Mouse (Mus musculus) embryo, embryonic 10 days (tissue): ENCODE results near the gene Gab1.

ENCODE experiments used
- DNase-seq: peaks from one replicate; pipeline ENCODE4 v3.0.0-alpha.2; 2015; ENCODE audit warnings: low spot score

The Gab1 gene

DNA sequence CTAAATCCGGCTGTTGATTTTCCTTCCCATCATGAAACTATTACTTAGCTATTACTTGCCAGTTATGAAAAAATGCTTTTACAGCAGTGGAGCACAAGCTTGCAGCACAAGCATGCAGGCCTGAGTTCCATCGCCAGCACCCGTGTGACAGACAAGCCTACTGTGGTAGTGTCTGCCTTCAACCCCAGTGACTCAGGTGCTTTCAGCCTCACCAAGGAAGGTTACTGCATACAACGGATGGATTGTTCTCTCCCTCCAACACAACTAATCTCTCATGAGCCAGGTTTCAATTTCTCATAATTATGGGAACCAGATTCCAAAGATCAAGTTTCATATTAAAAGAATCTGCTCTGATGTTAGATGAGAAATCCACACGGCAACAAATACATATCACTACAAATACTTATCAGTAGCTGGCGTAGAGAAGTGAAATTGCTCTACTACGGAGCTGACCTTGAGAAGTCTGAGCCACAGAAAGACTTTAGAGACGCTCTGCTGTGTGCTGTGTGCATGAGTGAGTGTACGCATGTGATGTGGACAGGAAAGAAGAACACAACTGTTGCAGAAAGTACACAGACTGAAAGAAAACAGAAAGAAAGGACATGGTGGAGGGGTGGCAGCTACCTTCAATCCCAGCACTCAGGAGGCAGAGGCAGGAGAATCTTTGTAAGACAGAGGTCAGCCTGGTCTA, 36.4 kb downstream of the Gab1 start:
- DNase-seq, result no peak

DNA sequence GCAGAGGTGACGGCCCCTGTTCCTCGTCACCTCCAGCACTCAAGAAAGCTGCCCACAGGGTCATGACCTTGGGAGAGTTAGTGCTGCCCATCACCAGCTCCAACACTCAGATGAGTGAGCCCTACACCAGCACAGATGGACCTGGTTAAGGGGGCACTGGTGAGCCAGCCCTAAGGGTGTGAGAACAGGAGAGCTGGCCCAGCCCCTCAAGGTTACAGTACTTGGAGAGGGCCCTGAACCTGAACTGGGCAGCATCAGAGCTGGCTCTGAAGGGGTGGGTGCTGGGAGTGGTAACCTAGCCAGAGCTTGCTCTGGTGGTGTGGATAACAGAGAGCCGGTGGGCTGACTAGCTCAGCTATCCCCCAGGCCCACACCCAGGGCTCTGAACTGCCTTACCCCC, 37.8 kb downstream of the Gab1 start:
- no peak for DNase-seq

DNA sequence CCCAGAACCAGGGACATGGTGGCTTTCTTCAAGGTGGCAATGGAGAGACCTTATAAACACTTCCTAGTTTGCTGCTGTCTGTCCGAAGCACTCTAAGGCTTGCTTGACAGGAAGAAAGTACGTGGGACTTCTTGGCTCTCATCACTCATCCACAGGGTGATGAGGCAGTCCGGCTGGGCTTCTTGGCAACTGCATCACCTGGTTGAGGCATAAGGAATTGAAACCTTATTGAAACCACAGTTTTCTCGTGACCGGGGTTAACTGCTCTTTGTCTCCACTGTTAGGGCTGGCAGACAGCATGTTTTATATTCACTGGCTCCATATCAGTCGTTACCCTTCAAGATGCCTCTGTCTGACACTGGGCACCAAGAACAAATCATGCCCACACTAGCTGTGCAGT, 40.2 kb downstream of the Gab1 start:
- no peak for DNase-seq

DNA sequence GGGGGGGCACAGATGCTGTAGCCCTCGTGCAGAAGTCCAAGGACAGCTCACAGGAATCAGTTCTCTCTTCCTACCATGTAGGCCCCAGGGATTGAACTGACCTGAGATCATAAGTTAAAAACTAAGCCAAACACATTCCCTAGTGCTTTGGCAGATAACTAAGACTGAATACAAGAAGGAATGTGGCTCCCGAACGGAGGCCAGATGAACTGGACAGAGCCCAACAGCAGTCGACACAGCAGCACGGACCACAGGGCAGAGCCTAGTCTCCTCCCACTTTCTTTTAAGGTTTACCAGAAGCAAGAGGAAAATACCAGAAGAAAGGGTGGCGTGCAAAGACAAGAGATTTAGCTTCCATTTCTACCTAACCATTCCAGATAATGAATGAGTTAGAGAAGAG, 42.1 kb downstream of the Gab1 start:
- DNase-seq, result no peak

DNA sequence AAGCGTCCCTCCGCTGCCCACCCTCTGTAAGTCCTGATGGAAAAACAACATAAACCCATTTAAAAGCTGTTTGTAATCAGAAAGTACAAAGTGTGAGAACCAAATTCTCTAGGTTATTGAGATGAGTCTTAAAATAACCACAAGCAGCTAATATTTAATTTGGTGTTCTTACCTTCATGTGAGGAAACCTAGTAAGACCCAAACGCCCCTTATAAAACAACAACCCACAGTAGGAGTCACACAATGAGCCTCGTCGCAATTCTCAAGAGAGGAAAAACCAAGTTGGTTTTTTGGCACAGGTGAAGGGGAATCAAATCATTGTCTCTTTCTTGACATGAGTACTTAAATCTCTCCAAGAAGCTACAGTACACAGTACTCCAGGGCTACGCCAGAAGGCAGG, 44.9 kb downstream of the Gab1 start:
- no peak for DNase-seq

DNA sequence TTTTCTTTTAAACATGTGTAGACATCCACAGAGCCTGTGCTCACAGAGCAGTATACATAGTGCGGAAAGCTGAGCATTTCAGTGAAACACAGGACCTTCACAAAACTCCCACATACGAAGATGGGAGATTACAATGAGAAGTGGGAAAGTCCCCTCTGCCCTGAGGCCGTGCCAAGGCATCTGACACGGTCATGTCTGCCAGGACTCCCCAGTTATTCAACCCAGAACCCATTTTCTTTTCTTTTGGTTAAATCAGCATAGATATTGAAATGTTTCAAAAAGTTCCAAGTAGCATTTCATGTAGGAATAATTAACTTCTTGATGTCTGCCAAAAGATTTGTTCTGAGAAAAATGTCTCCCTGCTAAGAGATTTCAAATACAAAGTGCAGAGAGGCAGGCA, 45.9 kb downstream of the Gab1 start:
- no peak for DNase-seq

DNA sequence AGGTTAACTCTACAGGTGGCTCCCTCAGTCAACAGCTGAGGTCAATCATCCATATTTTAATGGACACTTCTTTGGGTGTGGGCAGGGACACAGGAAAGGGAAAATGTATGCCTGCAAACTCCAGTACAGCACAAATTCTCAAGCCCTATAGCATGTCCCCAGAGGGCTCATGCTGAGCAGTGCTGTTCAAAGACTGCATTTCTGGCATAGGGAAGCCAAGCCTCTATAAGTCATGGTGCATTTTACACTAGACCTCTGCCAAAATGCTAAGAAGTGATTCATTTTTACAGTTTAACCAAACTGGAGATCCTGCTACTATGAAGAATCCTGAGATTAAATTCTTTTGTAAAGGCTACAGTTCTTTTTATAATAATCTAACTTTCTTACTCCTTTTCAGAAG, 47.8 kb downstream of the Gab1 start:
- DNase-seq, result no peak

DNA sequence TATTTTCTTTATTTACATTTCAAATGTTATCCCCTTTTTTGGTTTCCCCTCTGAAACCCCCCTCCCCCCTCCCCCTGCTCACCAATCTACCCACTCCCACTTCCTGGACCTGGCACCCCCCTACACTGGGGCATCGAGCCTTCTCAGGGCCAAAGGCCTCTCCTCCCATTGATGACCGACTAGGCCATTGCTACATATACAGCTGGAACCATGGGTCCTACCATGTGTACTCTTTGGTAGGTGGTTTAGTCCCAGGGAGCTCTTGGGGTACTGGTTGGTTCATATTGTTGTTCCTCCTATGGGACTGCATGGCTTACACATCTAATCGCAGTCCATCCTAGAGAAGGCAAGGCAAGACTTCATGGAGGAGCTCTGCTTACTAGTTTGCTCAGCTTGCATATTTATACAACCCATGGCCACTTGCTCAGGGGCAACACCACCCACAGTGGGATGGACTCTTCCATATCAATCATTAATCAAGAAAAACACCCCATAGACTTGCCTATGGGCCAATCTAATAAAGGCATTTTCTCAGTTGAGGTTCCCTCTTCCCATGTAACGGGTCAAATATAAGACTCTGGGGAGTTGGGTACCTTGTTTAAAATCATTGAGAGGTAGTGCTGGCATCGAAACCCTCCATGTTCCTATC, 48.3 kb downstream of the Gab1 start:
- DNase-seq, result no peak

DNA sequence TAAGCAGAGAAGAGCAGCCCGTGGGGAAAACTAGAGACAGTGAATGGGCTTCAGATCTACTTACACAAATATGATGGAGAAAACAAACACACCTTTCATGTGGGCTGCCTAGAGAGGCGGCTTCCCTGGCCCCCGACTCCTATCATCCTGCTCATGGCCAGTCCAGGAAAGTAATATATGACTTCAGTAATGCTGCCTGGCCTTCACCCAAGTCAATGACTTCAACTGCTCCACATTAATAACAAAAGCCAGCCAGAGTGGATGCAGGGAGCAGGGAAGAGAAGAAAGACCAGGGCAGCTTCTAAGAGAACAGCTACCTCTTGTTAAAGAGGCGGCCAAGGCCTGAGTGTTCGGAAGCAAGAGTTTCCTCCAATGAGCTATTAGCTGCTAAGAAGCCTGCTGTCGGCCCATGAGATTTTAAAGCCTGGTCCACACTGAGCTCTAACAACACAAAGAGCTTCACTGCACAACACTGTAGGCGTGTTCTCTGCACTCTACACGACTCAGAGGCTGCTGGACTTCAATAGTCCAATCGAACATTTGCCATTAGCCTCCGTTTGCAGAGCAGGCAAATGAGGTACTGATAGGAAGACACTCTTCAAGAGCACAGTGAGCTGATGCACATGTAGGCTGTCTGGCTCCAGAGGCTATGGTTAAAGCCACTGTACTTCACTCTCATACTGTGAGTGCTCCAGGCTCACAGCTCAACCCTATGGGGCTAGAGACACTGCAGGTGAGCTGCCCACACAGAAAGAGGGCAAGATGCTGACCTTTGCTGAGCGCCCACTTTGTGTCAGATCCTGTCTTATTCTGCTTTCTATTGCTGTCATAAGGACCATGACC, 49.4 kb downstream of the Gab1 start:
- DNase-seq, result no peak

DNA sequence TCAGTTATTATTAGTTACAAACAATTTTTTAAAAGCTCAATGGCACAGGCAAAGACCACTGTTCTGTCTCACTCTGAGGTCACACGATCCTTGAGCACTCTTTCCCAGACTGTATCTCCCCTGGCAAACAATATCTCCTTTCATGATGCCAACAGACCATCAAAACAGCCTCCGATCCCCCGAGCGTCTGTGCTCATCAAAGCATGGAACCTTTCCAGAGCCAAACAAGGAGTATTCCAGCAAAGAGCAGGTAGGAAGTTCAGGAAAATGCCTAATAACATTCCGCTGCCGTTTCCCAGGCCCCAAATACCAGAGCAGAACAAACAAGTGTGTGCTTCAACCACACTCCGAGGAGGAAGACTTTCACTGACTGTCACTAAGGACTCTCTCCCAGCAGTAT, 50.2 kb downstream of the Gab1 start:
- DNase-seq, result no peak

DNA sequence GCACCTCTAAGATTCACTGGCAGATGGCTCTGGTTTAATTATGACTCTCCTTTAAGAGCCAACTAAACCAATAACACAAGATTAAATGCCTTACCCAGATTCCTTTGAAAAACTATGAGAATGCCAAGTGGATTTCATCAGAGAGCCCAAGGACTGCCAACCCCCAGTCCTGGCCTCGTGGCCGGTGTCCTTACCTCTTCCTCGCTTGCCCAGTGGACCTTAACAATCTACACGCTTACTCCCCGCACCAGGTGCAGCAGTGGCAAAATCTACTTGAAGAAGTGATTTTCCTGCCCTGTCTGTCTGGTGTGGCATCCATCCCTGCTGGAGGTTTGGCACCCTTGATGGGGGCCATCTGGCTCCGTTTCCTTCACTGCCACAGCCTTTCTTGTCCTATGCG, 53.3 kb downstream of the Gab1 start:
- DNase-seq, result no peak

DNA sequence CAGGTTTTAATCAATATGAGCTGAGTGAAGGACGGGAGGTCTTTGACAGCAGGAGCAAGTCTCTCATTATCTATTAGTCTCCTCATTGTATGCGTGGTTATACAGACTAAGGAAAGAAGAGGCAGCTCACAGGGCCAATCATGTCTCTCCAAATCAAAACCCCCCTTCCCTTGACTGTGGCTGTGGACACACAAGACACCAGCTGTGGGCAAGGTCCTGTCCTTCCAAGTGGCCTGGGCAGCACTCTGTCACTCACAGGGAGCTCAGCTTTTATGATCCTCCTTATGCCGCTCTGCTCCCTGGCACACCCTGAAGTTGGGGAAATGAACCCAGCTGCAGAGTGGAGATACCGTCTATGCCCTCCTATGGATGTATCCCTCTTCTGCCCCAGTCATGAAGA, 55.2 kb downstream of the Gab1 start:
- no peak for DNase-seq

DNA sequence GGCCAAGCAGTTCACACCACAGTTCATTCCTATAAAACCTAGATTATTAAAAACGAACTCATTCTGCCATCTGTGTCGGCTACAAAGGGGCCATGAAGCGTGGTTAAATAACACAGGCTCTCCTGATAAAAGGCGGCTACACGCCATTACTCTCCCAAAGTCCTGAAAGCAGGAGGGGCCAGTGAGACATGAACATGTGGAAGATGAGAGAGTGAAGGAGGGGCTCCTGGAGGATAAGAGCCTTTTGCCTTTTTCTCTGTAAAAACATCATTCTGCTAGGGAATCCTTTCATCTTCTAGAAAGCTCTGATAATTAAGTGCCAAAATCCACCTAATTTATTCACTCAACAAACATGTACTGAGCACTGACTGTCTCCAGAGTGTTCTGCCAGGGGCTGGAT, 55.9 kb downstream of the Gab1 start:
- no peak for DNase-seq

DNA sequence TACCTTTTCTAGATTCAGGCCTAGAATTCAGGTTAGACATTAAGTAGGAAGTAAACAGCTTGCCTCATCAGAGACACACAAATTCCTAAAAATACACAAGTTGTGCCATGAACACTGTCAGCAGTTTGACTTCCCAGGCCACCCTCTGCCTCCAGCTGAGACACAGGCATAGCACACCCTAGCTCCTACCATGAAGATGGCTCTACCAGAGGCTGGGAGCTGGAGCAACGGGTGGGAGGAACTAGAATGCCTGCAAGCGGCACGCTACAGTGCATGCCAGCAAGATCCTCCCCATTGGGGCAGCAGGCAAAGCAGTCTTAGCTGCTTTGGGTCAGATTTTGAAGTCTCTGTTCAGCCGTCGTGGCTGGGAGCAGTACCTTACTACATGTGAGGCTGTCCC, 57.1 kb downstream of the Gab1 start:
- no peak for DNase-seq

DNA sequence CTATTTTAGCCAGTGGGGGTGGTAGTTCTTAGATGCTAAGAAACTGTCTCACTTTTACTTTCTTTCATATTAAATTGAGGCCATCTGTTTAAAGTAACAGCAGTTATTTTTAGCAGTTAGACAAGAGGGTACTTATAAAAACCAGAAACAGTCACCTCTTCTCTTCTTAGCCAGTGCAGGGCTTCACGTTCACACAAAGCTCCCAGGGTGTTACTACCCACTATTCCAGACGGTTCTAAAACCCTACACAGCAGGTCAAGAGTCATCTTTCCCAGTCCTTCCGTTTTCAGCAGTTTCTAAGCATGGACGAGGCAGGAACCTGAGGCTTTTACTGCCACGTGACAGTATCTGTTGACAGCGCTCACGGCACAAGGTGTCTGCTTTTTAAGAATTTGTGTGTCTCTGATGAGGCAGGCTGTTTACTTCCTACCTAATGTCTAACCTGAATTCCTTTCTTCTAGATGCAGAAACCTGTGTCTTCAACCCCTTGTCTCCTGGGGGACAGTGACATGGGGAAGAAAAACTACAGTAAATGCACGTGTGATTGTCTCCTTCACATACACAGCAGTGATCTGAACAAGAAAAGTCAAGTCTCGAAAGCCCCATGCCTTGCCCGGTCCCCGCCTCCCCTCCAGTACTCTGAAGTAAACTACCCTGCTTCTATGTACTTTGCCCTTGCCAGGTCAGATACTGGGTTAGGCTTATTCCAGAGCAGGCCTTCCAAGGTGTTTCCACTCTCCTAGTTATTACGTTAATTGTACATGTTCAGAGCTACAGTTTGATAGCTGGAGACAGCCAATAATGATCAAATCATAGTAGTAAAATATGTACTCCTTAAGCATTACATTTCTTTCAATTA, 58.7 kb downstream of the Gab1 start:
- DNase-seq, result no peak

DNA sequence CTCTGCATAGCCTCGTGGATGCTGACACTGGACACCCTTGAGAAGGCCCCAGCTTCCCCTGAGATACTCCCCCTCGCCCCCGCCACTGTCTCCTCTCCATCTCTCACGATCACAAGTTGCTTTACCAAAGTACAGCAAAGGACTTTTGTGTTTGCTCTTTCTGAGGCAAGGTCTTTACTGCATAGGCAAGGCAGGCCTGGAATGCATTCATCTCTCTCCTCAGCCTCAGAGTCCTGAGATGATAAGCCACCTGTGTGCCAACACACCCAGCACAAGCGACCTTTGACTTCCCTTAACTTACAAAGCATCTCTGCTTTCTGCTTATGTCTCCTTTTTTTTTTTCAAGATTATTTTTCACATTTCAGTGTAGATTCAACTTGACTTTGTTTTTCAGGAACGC, 61.3 kb downstream of the Gab1 start:
- DNase-seq, result no peak

DNA sequence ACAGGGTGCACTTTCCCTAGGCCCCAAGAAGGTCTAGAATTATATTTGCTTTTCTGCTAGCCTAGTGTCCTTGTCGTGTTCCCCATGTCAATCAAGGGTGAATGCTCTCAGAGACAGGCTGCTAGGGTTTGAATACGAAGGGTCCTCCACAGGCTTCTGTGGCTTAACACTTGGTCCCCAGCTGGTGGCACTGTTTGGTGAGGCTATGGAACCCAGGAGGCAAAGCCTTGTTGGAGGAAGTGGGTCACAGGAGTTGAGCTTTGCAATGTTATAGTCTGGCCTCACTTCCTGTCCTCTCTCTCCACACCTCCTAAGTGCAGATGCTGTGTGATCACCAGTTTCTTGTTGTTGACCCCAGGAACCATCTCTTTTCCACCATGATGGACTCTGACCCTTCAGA, 63.3 kb downstream of the Gab1 start:
- no peak for DNase-seq

DNA sequence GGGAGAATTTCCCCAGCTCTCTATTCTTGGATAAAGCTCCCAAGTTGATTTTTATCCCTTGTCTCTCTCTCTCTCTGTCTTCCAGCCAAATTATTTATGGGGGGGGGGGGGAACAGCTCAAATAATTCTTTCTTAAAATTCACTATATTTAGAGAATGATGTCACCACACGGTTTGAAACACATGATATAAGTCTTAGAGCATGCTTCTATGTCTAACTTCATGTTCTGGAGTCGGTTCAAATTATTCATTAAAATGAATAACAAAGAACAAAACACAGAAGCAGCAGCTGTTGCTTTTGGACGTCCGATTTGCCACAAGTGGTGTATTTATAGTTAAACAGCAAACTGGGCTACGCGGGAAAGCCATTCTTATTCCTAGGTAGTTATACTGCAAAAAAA, 65.1 kb downstream of the Gab1 start:
- no peak for DNase-seq

DNA sequence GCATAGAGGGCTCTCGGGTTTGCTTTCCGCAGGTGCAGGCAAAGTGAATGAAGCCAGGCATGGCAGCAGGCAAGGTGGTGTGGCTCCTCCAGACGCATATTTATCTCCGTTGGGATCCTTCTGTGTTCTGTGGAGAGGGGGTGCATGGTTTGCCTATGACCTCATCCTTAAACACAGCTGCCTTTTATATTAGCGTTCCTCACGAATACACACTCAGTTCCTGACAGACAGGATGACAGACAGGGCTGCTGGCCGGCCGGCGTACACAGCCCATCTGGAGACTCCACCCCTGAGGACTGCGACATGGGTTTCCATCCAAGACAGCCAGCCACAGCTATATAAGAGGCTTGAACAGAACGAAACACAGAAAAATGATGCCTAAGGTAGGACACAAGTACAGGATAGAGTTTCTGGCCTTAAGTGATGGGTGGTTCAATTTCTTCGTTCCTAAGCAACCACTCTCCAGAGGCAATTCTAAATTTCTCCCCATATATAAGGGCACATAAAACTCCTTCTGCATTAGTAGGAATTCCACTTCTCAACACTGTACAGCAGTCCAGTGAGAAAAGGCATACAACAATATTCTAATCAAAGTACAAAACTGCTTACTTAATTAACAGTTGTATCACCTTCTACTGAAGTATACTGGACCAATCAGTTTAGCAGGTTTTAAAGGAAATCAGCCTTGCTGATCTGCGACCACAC, 66.1 kb downstream of the Gab1 start:
- no peak for DNase-seq

DNA sequence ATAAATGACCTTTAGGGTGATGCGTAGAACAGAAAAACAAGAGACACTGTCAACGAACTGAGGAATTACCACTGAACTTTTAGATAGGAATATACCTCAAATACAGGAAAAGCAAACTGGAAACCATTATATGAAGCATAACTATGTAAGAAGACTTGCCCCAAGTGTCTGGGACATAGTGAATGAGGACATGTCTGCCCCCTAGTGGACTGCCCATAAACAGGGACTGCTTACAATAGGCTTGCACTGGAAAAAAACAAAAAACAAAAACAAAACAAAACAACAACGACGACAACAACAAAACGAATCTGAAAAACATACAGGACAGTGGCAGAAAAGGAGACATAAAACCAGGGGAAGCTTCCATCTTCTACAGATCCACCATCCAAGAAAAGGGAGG, 66.9 kb downstream of the Gab1 start:
- peak; percentile 59 for DNase-seq

DNA sequence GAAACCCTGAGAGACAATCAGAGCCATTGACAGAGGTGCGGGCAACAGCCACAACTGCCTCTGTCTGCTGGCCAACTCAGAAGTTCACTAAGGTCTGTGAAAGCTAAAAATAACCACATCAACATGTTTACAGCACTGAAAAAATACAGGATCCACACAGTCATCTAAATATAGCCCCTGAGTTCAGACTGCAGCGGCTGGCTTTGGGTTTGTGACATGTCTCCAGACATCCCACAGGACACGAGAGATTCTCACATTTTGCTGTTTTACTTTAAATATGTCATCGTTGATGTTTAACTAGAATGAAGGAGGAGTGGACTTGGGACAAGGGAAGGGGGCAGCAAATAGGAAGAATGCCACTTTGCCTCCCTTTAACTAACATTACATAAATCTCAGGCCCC, 68.7 kb downstream of the Gab1 start:
- no peak for DNase-seq

DNA sequence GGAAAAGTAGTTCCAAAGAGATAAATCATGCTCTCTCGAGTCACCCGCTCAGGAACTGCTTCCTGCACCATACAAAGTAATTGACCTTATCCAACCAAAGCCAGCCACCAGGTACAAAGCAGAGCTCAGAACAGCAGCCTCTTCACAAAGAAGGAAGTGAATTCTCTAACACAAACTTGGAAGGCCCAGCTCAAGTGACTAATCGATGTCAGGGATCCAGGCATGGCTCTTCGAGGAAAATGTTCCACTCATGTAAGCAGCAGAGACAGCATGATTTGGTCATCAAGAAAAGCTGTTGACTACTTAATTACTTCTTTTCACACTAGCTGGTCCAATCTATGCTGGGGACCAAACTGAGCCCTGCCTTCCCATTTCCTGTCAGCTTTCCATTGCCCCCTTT, 69.4 kb downstream of the Gab1 start:
- DNase-seq, result no peak
